Mouse (Mus musculus): Measurements from ENCODE around the gene Dbi.

The Dbi gene

DNA sequence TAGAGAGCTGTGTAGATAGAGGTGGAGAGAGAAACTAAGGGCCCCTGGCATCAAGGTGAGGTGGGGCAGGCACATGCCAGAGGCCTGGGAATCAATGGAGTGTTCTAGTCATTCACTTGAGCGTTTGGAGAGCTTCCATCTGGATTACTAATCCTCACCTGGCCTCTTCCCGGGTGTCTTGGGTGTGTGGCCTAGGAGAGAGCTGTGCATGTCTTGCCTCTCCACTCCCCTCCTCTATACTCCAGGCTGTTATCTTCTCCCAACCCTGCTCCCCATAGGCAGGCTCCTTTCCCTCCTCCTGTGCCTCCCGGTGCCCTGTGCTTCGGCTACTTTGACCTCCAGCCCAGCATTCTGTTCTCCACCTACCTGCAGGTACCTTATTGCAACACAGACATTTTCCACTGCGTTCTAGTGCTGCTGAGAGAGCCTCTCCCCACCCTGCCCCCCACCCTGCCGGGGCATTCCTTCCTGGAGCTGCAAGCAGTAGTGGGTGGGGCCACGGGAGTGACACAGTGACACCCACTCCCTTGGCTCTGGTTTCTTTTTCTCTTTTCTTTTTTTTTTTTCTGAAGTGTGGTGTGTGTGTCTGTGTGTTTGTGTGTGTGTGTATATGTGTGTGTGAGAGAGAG lies 37.8 kb downstream of the Dbi start:
- DNase-seq, result no peak

- no peak for DNase-seq
Measured at GRCm38 (mm10) chr1:120080632-120081031, 40.2 kb downstream of the Dbi start.

DNA sequence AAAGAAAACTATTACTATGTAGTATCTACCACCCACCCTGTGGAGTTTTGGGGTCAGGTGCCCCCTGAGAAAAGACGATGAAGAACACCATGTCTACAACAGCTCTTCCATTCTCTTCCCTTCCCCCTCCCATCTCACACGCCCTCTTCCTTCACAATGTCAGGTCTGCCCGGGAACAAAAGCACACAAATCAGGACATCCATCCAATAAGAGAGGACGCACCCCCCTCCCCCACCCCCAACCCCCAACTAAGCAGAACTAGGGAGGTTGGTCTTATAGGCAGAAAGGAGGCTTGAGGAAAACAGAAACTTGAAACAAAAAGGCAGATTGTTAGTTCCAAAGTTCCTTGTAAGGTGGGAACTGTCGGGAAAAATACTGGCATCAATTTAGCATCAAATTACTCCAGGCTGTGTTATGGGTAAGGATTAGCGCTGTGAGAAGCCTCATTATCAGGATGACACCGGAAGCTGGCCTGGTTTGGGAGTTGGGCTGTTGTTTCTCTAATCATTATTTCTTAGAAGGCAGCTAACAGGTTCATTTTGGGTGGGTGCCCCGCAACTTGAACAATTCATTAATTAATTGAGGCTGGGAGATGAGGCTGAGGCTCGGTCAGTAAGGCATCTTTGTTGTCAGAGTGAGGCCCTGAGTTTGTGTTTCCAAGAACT lies 43.0 kb downstream of the Dbi start:
- no peak for DNase-seq

GRCm38 (mm10) chr1:120075507-120075906 lies 45.4 kb downstream of the Dbi start:
- no peak for DNase-seq

- DNase-seq, result no peak
Measured at GRCm38 (mm10) chr1:120074931-120075330, 45.9 kb downstream of the Dbi start.

DNA sequence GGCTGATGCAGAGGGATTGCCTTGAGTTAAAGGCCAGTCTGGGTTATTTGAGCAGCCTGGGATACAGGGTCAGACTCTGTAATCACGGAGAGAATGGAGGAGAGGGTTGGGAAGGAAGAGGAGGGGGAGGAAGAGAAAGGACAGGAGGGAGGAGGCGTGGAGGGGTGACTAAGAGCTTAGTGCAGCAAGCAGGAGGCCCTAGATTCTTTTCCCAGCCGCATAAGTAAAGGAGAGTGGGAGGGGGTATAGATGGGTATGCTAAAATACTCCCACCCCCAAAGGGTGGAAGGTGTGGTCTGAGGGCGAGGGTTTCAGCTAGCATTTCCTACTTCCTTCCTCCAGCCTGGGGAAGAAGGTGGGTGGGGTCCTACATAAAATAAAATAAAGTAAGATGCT lies 46.6 kb downstream of the Dbi start:
- DNase-seq, result peak; percentile 17

DNA sequence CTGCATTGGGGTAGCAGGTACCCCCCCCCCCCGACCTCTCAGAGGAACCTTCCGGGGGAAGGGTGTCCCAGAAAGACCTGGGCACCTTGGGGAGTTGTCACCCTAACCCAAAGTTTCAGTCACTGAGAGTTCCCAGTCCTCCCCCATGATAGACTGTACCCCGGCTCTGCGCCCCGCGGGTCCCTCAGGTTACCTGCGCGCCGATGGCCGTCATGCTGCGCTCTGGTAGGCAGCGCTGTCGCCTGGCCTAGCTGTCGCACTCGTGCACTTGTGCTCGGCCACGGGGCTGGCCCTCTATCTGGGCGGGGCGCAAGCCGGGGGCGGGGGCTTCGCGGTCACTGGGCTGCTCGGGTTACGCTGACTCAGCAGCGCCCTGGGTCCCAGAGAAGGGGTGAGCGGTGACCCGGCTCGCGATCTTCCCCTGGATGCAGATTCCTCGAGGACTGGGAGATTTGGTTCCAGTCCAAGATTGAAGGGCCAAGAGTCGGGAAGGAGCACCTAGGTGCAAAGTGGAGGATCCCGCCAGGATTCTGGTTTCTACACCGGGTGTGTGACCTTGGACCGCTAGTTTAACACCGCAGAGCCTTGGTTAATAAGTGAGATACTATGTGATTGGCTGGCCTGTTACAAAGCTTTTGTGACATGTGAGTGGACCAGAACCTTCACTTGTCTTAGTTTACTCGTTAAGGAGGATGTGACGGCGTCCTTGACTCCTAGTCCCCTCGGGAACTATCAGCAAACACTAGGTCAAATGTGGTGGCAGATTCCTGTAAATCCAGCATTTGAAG lies 47.2 kb downstream of the Dbi start, which contains the start of gene Tmem37:
Gene Tmem37, minus strand, starts transcription at position 556 of the 788 bp plus-strand sequence.
- peak; percentile 90 for DNase-seq

DNA sequence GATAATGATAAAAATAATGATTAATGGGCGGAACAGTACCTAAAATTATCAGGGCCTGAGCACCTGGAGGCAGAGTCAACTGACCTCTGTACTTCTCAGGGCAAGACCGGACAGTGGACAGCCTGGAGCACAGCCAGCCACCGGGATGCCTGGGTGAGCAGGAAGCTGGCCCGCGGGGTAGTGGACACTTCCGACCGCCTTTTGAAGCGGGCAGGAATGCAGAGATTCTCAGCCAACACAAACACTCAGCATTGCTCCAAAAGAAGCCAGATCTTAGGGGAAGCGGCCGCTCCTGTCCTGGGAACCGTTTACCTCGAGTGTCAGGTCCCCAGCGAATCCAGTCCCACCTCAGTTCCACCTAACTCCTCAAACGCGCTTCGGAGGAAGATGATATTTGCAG lies 48.0 kb downstream of the Dbi start:
- peak; percentile 42 for DNase-seq

GRCm38 (mm10) chr1:120071133-120071532 lies 49.7 kb downstream of the Dbi start:
- DNase-seq, result no peak

DNA sequence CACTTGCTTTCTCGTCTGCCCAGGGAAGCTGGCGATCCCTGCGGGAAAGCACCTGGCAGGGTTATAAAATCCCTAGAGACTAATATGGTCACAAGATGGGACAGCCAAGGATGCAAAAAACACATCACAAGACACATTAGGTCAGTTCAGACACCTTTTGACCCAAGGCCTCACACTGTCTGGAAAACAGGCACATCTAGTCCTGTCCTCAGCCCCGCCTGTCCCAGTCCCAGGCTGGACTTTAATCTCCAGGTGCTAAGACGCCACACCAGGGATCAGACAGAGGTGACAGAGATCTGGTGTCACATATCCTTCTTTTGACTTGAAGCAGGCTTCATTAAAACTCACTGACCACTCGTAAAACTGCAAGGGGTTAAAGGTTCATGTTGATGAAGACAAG lies 50.7 kb downstream of the Dbi start:
- no peak for DNase-seq

DNA sequence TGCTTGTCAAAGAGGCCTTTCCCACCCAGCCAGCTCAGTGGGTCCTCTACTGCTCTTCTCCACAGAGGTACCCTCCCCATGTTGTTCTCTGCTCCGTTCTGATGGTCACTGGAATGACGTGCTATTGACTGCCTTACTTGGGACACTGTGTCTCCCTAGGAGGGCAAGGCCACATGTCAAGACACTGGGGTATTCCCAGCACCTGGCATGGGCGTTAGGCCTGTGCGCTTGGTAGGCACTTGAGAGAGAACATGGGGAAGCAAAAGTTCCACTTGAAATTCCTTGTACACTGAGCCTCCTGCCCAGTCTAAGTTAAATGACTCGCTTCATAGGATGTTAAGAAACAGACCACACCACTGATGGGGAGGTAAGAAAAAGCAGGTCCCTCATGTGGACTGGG lies 51.8 kb downstream of the Dbi start:
- DNase-seq, result no peak

DNA sequence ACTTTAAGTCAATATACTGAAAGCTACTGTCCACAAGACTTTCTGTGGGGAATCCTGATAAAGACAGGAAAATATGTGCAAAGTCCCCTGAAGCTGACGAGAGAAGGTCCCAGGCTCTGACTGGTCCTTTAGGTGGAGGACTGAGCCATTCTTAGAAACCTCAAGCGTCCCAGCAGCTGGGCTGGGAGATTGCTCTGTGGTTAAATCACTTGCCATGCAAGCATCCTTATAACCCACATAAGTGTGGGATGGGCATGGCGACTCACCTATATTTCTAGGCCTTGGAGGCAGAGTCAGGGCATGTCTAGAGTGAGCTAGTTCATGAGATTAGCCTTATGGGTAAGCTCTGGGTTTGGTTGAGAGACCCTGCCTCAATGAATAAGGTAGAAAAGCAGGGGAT lies 54.3 kb downstream of the Dbi start:
- DNase-seq, result no peak

GRCm38 (mm10) chr1:120066159-120066558 lies 54.7 kb downstream of the Dbi start:
- DNase-seq, result no peak

- no peak for DNase-seq
Measured at GRCm38 (mm10) chr1:120064036-120064682, 56.7 kb downstream of the Dbi start.
